Mouse (Mus musculus) left cerebral cortex, postnatal 25 days (tissue): ENCODE data around the gene Dclre1b. TPM values are rescaled to one million over a fixed set of nuclear protein-coding genes. Genes with fewer than 3 reads are reported as not detected.
A peak's percentile ranks its signal among the peaks of the same experiment; 100 is the strongest.
"Not testable (repeated sequence)": the region's sequence is repeated elsewhere in the genome, so short reads cannot be mapped to it uniquely, and the experiment has no call there.

ENCODE experiments used
- DNase-seq, 2 experiments: peaks; one replicate each; pipeline ENCODE4 v3.0.0; 2022; ENCODE audit warnings: low spot score in 2 of 2, mixed read lengths in 1 of 2
- intact Hi-C: fragments of 180-260 bp; cut with DNase I; formaldehyde crosslinking; loops from one replicate; pipeline ENCODE4 v1.15.1; 2025
- total RNA-seq, 2 experiments: library from RNA; stranded (reverse); gene quantifications; 2 replicates each; pipeline ENCODE4 v1.2.3; 2021

Dclre1b gene
- total RNA-seq, 2 experiments from 2014 or later = 5.9 to 7.7 TPM

GRCm38 (mm10) chr3:103829036-103829435 is 19.8 kb upstream of the Dclre1b start:
- intact Hi-C loops = no loop called here
- no peak for DNase-seq

- intact Hi-C loops = no loop called here
- no peak for DNase-seq
Measured at GRCm38 (mm10) chr3:103827548-103827947, 18.3 kb upstream of the Dclre1b start.

- DNase-seq = no peak
- intact Hi-C loops = no loop called here
Measured at GRCm38 (mm10) chr3:103810967-103811366, 1.7 kb upstream of the Dclre1b start.

GRCm38 (mm10) chr3:103809799-103810150 is 531 bp upstream of the Dclre1b start:
- DNase-seq = no peak
- intact Hi-C loops = loop anchor here (1.0 kb wide), 2 partner anchors 18 to 78 kb away; partner anchors contain the start of gene Hipk1

GRCm38 (mm10) chr3:103805671-103806070 is 3.6 kb downstream of the Dclre1b start:
- intact Hi-C loops = no loop called here
- DNase-seq = no peak

- intact Hi-C loops = no loop called here
- DNase-seq = no peak
Measured at GRCm38 (mm10) chr3:103802861-103803260, 6.4 kb downstream of the Dclre1b start.

GRCm38 (mm10) chr3:103801631-103802531 is 7.4 kb downstream of the Dclre1b start:
- intact Hi-C loops = no loop called here
- DNase-seq = peak; percentile 58 to 66

- intact Hi-C loops = no loop called here
Measured at GRCm38 (mm10) chr3:103799507-103799906, 9.7 kb downstream of the Dclre1b start.

GRCm38 (mm10) chr3:103796389-103796788 is 12.9 kb downstream of the Dclre1b start:
- intact Hi-C loops = no loop called here

More at GRCm38 (mm10) chr3:103799507-103799906, 9.7 kb downstream of the Dclre1b start:
- no peak for DNase-seq

GRCm38 (mm10) chr3:103792566-103792965 is 16.7 kb downstream of the Dclre1b start:
- no peak for DNase-seq
- intact Hi-C loops = no loop called here

More at GRCm38 (mm10) chr3:103796389-103796788, 12.9 kb downstream of the Dclre1b start:
- no peak for DNase-seq

- intact Hi-C loops, DNase-seq: not testable (repeated sequence)
Measured at GRCm38 (mm10) chr3:103792111-103792406, 17.2 kb downstream of the Dclre1b start.

- intact Hi-C loops = loop anchor here (1.0 to 2.0 kb wide), 2 partner anchors 18 to 123 kb away; partner anchors contain the start of genes Ap4b1, Dclre1b, Gm43064 and Rsbn1
- peak; percentile 94 to 97 for DNase-seq
Measured at GRCm38 (mm10) chr3:103791230-103792110, 17.8 kb downstream of the Dclre1b start, which contains the start of gene Hipk1. Gene Hipk1, minus strand, starts transcription at chr3:103791563.

GRCm38 (mm10) chr3:103790346-103791145 is 18.7 kb downstream of the Dclre1b start:
- peak in 1 of 2 experiments; percentile 47 for DNase-seq
- intact Hi-C loops = loop anchor here (1.0 to 2.0 kb wide), 2 partner anchors 19 to 124 kb away; partner anchors contain the start of genes Ap4b1, Dclre1b, Gm43064 and Rsbn1

GRCm38 (mm10) chr3:103789891-103790345 is 19.3 kb downstream of the Dclre1b start:
- peak in 1 of 2 experiments; percentile 31 for DNase-seq
- intact Hi-C loops = loop anchor here (2.0 kb wide), 1 partner anchor 125 kb away; the partner anchor contains the start of gene Rsbn1

GRCm38 (mm10) chr3:103789096-103789495 is 20.1 kb downstream of the Dclre1b start:
- no peak for DNase-seq
- intact Hi-C loops = no loop called here

- DNase-seq = no peak
- intact Hi-C loops = no loop called here
Measured at GRCm38 (mm10) chr3:103787225-103787624, 22.0 kb downstream of the Dclre1b start.

GRCm38 (mm10) chr3:103782844-103783609 is 26.2 kb downstream of the Dclre1b start:
- intact Hi-C loops = no loop called here
- no peak for DNase-seq

GRCm38 (mm10) chr3:103780777-103781176 is 28.5 kb downstream of the Dclre1b start:
- intact Hi-C loops = no loop called here
- DNase-seq = no peak
